Mouse (Mus musculus) myocyte (in vitro differentiated cells): ENCODE data around the gene Lpar1.

ENCODE experiments used
- CEBPB ChIP-seq: IDR thresholded peaks from 2 replicates; pipeline ENCODE4 v1.6.1; 2011; ENCODE audit warnings: mild to moderate bottlenecking, moderate library complexity; ENCODE audit not compliant: poor library complexity, insufficient read depth, severe bottlenecking
- E2F4 ChIP-seq: IDR thresholded peaks from one replicate; pipeline ENCODE4 v1.6.1; 2011; ENCODE audit warnings: mild to moderate bottlenecking, control low read depth, moderate library complexity; ENCODE audit not compliant: insufficient read depth
- MAX ChIP-seq: IDR thresholded peaks from one replicate; pipeline ENCODE4 v1.6.1; 2011; ENCODE audit warnings: low read depth, mild to moderate bottlenecking, control low read depth
- MYOD1 ChIP-seq, 3 experiments: IDR thresholded peaks; one replicate each; pipeline ENCODE4 v1.6.1; 2011; ENCODE audit warnings: control low read depth in 2 of 3, low read depth in 2 of 3, mild to moderate bottlenecking in 2 of 3, moderate library complexity in 1 of 3; ENCODE audit not compliant: insufficient read length in 2 of 3, control insufficient read depth in 1 of 3
- MYOG ChIP-seq, 3 experiments: IDR thresholded peaks; one replicate each; pipeline ENCODE4 v1.6.1; 2011; ENCODE audit warnings: control low read depth in 2 of 3, low read depth in 2 of 3, mild to moderate bottlenecking in 2 of 3; ENCODE audit not compliant: insufficient read length in 2 of 3, control insufficient read depth in 1 of 3, insufficient read depth in 1 of 3
- POLR2A ChIP-seq: IDR thresholded peaks from one replicate; pipeline ENCODE4 v1.6.1; 2011; ENCODE audit warnings: low read depth, mild to moderate bottlenecking, control low read depth, moderate library complexity; ENCODE audit not compliant: insufficient read length
- POLR2AphosphoS2 ChIP-seq: IDR thresholded peaks from one replicate; pipeline ENCODE4 v1.6.1; 2011; ENCODE audit warnings: low read depth, control low read depth; ENCODE audit not compliant: insufficient read length
- REST ChIP-seq: IDR thresholded peaks from one replicate; pipeline ENCODE4 v1.6.1; 2011; ENCODE audit warnings: mild to moderate bottlenecking, control low read depth, moderate library complexity; ENCODE audit not compliant: insufficient read depth, insufficient read length
- SRF ChIP-seq: IDR thresholded peaks from one replicate; pipeline ENCODE4 v1.6.1; 2011; ENCODE audit warnings: low read depth; ENCODE audit not compliant: control insufficient read depth, insufficient read length
- TCF12 ChIP-seq: IDR thresholded peaks from one replicate; pipeline ENCODE4 v1.6.1; 2011; ENCODE audit warnings: mild to moderate bottlenecking, control low read depth; ENCODE audit not compliant: poor library complexity, insufficient read depth, severe bottlenecking
- TCF3 ChIP-seq: IDR thresholded peaks from one replicate; pipeline ENCODE4 v1.6.1; 2011; ENCODE audit warnings: low read depth, control low read depth; ENCODE audit not compliant: insufficient read length
- USF1 ChIP-seq: IDR thresholded peaks from one replicate; pipeline ENCODE4 v1.6.1; 2011; ENCODE audit warnings: low read depth, mild to moderate bottlenecking, control low read depth, moderate library complexity

GRCm38 (mm10) chr4:58581191-58581590, 27.5 kb upstream of the Lpar1 start:
- TF ChIP-seq POLR2A, result no peak
- no peak for TF ChIP-seq USF1
- TF ChIP-seq MAX, result no peak
- TF ChIP-seq TCF12, result no peak
- no peak for TF ChIP-seq MYOD1 (IDR thresholded peaks at IDR 0.05; ENCODE audit: control insufficient read depth in 1 of 3, insufficient read length in 2 of 3, low read depth in 2 of 3)
- no peak for TF ChIP-seq POLR2AphosphoS2
- no peak for TF ChIP-seq E2F4
- TF ChIP-seq MYOG (IDR thresholded peaks at IDR 0.05; ENCODE audit: control insufficient read depth in 1 of 3, insufficient read depth in 1 of 3, insufficient read length in 2 of 3, low read depth in 2 of 3), result no peak
- no peak for TF ChIP-seq SRF
- no peak for TF ChIP-seq TCF3
- TF ChIP-seq REST, result no peak
- no peak for TF ChIP-seq CEBPB
